Mouse (Mus musculus) midbrain, embryonic 13.5 days (tissue): Measurements from ENCODE around the gene Gm12794. TPM values are rescaled to one million over a fixed set of nuclear protein-coding genes. Genes with fewer than 3 reads are reported as not detected.
"Not testable (repeated sequence)": the region's sequence is repeated elsewhere in the genome, so short reads cannot be mapped to it uniquely, and the experiment has no call there.

Source experiments
- ATAC-seq: fragments of 200-750 bp; cut with Nextera tagmentation; 2 replicates; pipeline ENCODE4 v1.8.0; 2017; ENCODE audit warnings: mild to moderate bottlenecking, moderate TSS enrichment, moderate library complexity
- H3K27ac ChIP-seq: fragments of 300-500 bp; sonication (generic); 2 replicates; pipeline ENCODE4 v1.5.1; 2015; ENCODE audit warnings: inconsistent platforms, mild to moderate bottlenecking, moderate library complexity
- H3K27me3 ChIP-seq: fragments of 300-500 bp; sonication (generic); 2 replicates; pipeline ENCODE4 v1.6.1; 2015; ENCODE audit warnings: mild to moderate bottlenecking, inconsistent platforms
- H3K36me3 ChIP-seq: fragments of 300-500 bp; sonication (generic); 2 replicates; pipeline ENCODE4 v1.6.1; 2015; ENCODE audit warnings: mild to moderate bottlenecking, inconsistent platforms
- H3K4me1 ChIP-seq: fragments of 300-500 bp; sonication (generic); replicated peaks from 2 replicates; pipeline ENCODE4 v1.6.1; 2015; ENCODE audit warnings: inconsistent platforms
- H3K4me2 ChIP-seq: fragments of 300-500 bp; sonication (generic); replicated peaks from 2 replicates; pipeline ENCODE4 v1.6.1; 2015; ENCODE audit warnings: moderate library complexity, mild to moderate bottlenecking, inconsistent platforms
- H3K4me3 ChIP-seq: fragments of 300-500 bp; sonication (generic); replicated peaks from 2 replicates; pipeline ENCODE4 v1.5.1; 2015; ENCODE audit warnings: mild to moderate bottlenecking, inconsistent platforms
- H3K9ac ChIP-seq: fragments of 300-500 bp; sonication (generic); replicated peaks from 2 replicates; pipeline ENCODE4 v1.6.1; 2015; ENCODE audit warnings: mild to moderate bottlenecking, inconsistent platforms
- H3K9me3 ChIP-seq: fragments of 300-500 bp; sonication (generic); 2 replicates; pipeline ENCODE4 v1.6.1; 2016; ENCODE audit warnings: mild to moderate bottlenecking, inconsistent platforms
- WGBS: fragments of 180-500 bp; shearing (Covaris S2); methylation state at CpG from one replicate; pipeline ENCODE4 v1.1.7; 2015; 5-methylcytosine and 5-hydroxymethylcytosine counted together
- polyA plus RNA-seq: library from polyadenylated mRNA; unstranded; fragments of >200 nt; fragmentation: Nextera tagmentation; extraction: Ambion mirVana; gene quantifications from 2 replicates; pipeline ENCODE4 v1.2.1, GENCODE M21; 2015

The Gm12794 gene
- polyA plus RNA-seq = not detected in 2 replicates

GRCm38 (mm10) chr4:101940107-101940506 lies at the start of gene Gm12794:
TSS of gene Gm12794 (plus strand) at chr4:101940407.
- ATAC-seq, H3K27me3 ChIP-seq, H3K27ac ChIP-seq, H3K9me3 ChIP-seq, H3K36me3 ChIP-seq, H3K4me2 ChIP-seq, H3K9ac ChIP-seq, H3K4me1 ChIP-seq, H3K4me3 ChIP-seq: not testable (repeated sequence)
- 79% methylated on average over 2 of the region's 2 CpGs for WGBS

DNA sequence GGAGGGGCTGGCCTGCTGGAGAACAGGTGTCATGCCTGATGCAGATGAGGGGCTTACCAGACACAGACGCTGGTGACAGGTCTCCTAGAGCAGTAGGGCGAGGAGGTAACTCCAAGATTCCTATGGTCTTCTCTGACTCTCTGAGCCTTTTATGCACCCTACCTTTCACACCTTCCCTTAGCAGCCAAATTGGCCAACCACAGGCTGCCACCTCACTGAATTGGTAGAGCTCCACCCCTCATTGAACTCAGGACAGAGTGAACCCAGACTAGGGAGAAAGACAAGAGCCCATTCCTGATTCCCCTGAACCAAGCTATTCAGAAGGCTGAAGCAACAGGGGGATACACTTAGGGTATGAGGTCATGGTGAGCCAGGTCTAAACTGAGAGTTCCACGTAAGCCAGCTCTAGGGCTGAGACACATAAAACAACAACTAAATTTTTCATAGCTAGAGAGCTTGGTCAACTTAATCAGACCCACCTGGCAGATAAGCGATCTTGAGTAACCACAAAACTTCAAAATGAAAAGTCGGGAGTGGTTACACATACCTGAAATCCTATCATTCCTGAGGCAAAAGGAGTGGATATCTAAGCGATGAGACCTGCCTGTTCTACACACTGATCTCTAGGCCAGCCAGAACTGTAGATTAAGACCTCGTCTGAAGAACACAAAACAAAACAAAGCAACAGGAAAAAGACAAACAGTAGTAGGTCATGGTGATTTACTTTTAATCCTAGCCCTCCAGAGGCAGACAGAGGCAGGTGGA lies 46.4 kb upstream of the Gm12794 start, which contains the start of gene C130073F10Rik:
Gene C130073F10Rik (minus strand): TSS at position 134 of the 765 bp plus-strand sequence.
- no peak within 1 kb of the TSS for H3K27ac ChIP-seq
- H3K27me3 ChIP-seq = no peaks in the 10 kb centered on the region
- no peak within 1 kb of the TSS for H3K4me3 ChIP-seq
- H3K4me1 ChIP-seq = no peaks in the 10 kb centered on the region
- no peaks in the 10 kb centered on the region for H3K36me3 ChIP-seq
- no peaks in the 10 kb centered on the region for H3K9me3 ChIP-seq
- no peak for ATAC-seq
- WGBS = 90% methylated on average over 7 of the region's 7 CpGs
- H3K9ac ChIP-seq = no peak within 1 kb of the TSS
- no peak within 1 kb of the TSS for H3K4me2 ChIP-seq

GRCm38 (mm10) chr4:101908821-101909220 lies 31.4 kb upstream of the Gm12794 start, which contains the start of gene Gm12800:
TSS of gene Gm12800 (plus strand) at chr4:101909121.
- not testable (repeated sequence) for ATAC-seq

GRCm38 (mm10) chr4:101980949-101981348 lies 40.7 kb downstream of the Gm12794 start, which contains the start of gene Gm12790:
TSS of gene Gm12790 (minus strand) at chr4:101981049.
- not testable (repeated sequence) for H3K36me3 ChIP-seq, H3K4me3 ChIP-seq, H3K4me2 ChIP-seq, H3K9me3 ChIP-seq, H3K4me1 ChIP-seq, ATAC-seq, H3K27me3 ChIP-seq, H3K27ac ChIP-seq, H3K9ac ChIP-seq
- WGBS = 92% methylated on average over 1 of the region's 5 CpGs

More at GRCm38 (mm10) chr4:101908821-101909220, 31.4 kb upstream of the Gm12794 start, which contains the start of gene Gm12800:
- H3K9ac ChIP-seq, H3K4me2 ChIP-seq, H3K4me1 ChIP-seq, H3K27me3 ChIP-seq, H3K36me3 ChIP-seq, H3K4me3 ChIP-seq, H3K9me3 ChIP-seq, H3K27ac ChIP-seq: not testable (repeated sequence)
- 97% methylated on average over 2 of the region's 2 CpGs for WGBS

DNA sequence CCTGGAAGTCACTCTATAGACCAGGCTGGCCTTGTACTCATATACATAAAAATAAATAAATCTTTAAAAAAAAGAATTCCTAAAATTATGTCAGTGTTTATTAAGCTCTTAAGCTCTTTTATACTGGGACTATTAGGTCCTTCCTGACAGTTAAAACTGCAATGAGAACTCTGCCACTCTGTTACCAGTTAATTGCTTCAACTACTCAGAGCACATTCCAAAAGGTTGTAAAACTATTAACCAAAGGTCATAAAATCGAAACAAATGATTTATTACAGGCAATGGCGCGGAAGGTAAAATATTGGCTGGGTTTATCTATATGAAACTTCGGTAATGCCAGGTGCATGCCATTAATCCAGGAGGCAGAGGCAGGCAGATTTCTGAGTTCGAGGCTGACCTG lies 45.5 kb downstream of the Gm12794 start:
- no peaks in the 10 kb centered on the region for H3K27me3 ChIP-seq
- no peaks in the 10 kb centered on the region for H3K36me3 ChIP-seq
- no peaks in the 10 kb centered on the region for H3K9me3 ChIP-seq
- no peak for ATAC-seq
- no peak overlapping the region for H3K4me3 ChIP-seq
- WGBS = 86% methylated on average over 5 of the region's 5 CpGs
- no peaks in the 10 kb centered on the region for H3K4me1 ChIP-seq
- no peak overlapping the region for H3K9ac ChIP-seq
- no peak overlapping the region for H3K27ac ChIP-seq
- no peak overlapping the region for H3K4me2 ChIP-seq

GRCm38 (mm10) chr4:101986326-101986725 lies 46.1 kb downstream of the Gm12794 start, which contains the start of gene Gm12789:
TSS of gene Gm12789 (plus strand) at chr4:101986626.
- 89% methylated on average over 2 of the region's 2 CpGs for WGBS
- ATAC-seq = not testable (repeated sequence)

More at GRCm38 (mm10) chr4:101986326-101986725, 46.1 kb downstream of the Gm12794 start, which contains the start of gene Gm12789:
- not testable (repeated sequence) for H3K36me3 ChIP-seq, H3K27ac ChIP-seq, H3K4me3 ChIP-seq, H3K27me3 ChIP-seq, H3K4me2 ChIP-seq, H3K4me1 ChIP-seq, H3K9ac ChIP-seq, H3K9me3 ChIP-seq

Other genes starting within 250 kb of the Gm12794 start
- gene Lepr, start 223.0 kb upstream of the Gm12794 start, polyA plus RNA-seq = 1.9 and 2.7 TPM in 2 replicates
- gene B020004J07Rik, start 96.4 kb upstream of the Gm12794 start, polyA plus RNA-seq = not detected in 2 replicates
- gene C130073F10Rik, start 46.6 kb upstream of the Gm12794 start, polyA plus RNA-seq = not detected in 2 replicates
- gene Gm12800, start 31.3 kb upstream of the Gm12794 start, polyA plus RNA-seq = not detected in 2 replicates
- gene Gm12790, start 40.6 kb downstream of the Gm12794 start, polyA plus RNA-seq = not detected in 2 replicates
- not detected in 2 replicates for gene Gm12789, start 46.2 kb downstream of the Gm12794 start, polyA plus RNA-seq
- 23.8 and 31.4 TPM in 2 replicates for gene Pde4b, start 147.1 kb downstream of the Gm12794 start, polyA plus RNA-seq